Mouse (Mus musculus) frontal cortex, postnatal 14 days (tissue): ENCODE measurements around the gene Usp26.

Experiments used
- DNase-seq, 2 experiments: peaks; one replicate each; pipeline ENCODE4 v3.0.0; 2022; ENCODE audit warnings: low spot score in 2 of 2

Usp26 gene

GRCm38 (mm10) chrX:51801133-51801532 is at the start of gene Usp26:
Gene Usp26 (minus strand): TSS chrX:51801233.
- DNase-seq: no peak

DNA sequence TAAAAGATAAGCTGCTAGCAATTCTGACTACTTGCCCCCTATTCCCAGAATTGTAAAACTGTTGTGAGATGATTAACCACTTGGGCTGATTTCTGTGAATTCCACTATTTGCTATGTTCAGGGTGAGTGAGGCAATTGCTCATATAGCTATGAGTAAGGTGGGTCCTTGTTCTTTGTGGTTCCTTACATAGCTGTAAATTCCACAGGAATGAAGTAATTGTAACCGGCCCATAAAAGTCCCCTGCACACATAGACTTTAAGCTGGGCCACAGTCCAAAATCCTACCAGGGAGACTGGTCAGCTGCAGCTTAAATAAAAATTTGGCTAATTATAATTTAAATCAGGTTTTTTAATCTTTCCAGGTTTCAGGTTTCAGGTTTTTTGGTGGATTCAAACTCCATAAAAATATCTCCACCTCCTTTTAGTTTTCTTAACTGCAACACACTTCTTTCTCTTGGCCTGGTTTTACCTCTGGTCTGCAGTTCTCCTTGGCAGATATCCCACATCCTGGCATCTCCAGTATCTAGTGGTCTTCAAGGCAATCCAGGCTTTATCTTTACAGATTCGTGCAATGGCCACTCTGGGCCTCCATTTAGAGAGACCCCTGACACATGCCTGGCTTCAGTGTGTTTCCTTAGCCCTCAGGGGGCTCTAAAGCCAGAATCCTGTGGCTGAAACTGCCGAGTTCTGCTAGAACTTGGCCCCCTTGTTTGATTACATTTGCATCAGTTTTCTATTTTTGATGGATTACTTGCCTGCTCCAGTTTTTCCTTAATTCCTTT is 13.6 kb upstream of the Usp26 start:
- no peak for DNase-seq

GRCm38 (mm10) chrX:51767457-51767856 is 33.6 kb downstream of the Usp26 start:
- no peak for DNase-seq

DNA sequence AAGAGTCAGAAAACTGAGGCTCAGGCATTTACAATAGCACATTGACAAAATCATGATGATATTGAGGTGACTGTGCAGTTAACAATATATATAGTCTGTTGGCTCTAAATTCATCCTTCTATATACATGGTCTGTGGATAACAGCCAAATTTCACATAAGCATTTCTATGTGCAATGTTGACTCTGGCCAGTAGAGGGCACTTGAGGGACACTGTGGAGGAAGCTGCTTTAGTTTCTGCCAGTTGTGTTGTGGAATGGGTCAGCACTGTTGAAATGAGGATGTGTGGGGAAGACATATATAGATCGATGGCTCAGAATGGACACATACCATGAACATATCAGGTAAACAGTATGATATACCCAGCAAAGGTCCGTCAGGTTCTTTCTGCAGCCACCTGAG is 64.6 kb downstream of the Usp26 start:
- DNase-seq: peak; percentile 3 to 32

GRCm38 (mm10) chrX:51714086-51714745 is 86.8 kb downstream of the Usp26 start:
- DNase-seq: no peak

GRCm38 (mm10) chrX:51712996-51713395 is 88.0 kb downstream of the Usp26 start:
- no peak for DNase-seq
